Mouse (Mus musculus): ENCODE data around the gene Syce1l.
A peak's percentile ranks its signal among the peaks of the same experiment; 100 is the strongest.

Syce1l gene

GRCm38 (mm10) chr8:113642926-113643325, at the start of gene Syce1l:
Gene Syce1l, plus strand, starts transcription at chr8:113643213.
- DNase-seq: no peak

- no peak for DNase-seq
Measured at GRCm38 (mm10) chr8:113598401-113598800, 44.6 kb upstream of the Syce1l start.

- peak; percentile 67 for DNase-seq
Measured at GRCm38 (mm10) chr8:113632634-113633033, 10.4 kb upstream of the Syce1l start.

- no peak for DNase-seq
Measured at GRCm38 (mm10) chr8:113634161-113634560, 8.9 kb upstream of the Syce1l start.

GRCm38 (mm10) chr8:113634670-113635591, 8.1 kb upstream of the Syce1l start, which contains the start of gene Mon1b:
Gene Mon1b, plus strand, starts transcription at chr8:113635587.
- peak; percentile 97 for DNase-seq

- DNase-seq: peak; percentile 93
Measured at GRCm38 (mm10) chr8:113635592-113636279, 7.3 kb upstream of the Syce1l start.

DNA sequence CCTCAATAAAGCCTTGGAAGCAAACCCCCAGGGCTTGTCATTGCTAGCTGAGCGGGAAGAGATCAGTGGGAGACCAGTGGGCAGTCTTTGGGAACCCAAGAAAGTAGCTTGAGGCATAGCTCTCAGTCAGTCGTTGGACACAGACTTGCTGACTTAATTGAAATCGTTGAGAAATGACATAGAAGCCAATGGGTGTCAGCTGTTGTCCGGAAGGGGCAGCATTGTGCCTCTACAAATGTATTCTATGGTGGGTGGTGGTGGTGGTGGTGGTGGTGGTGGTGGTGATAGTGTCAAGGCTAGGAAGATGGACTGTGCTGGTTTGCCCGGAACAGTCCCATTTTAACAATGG, 6.8 kb upstream of the Syce1l start:
- DNase-seq: peak; percentile 4

- DNase-seq: no peak
Measured at GRCm38 (mm10) chr8:113640357-113640756, 2.7 kb upstream of the Syce1l start.

GRCm38 (mm10) chr8:113643479-113644210, 632 bp downstream of the Syce1l start:
- DNase-seq: no peak

DNA sequence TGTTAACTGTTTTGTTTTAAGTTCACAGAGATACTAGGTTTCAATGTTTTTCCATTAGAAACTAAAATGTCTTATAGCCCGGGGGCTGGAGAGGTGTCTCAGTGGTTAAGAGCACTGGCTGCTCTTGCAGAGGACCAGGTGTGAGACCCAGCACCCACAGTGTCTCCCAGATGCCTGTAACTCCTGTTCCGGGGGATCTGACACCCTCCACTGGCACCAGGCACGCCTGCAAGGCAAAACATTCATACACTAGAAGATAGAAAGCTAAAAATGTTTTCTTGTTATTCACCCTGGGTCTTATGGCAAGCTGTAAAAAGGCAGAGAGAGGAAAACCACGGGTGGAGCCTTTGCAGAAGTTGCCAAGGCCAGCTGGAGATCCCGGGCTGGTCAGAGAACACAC, 2.2 kb downstream of the Syce1l start:
- DNase-seq: no peak

GRCm38 (mm10) chr8:113652450-113652849, 9.4 kb downstream of the Syce1l start:
- no peak for DNase-seq

DNA sequence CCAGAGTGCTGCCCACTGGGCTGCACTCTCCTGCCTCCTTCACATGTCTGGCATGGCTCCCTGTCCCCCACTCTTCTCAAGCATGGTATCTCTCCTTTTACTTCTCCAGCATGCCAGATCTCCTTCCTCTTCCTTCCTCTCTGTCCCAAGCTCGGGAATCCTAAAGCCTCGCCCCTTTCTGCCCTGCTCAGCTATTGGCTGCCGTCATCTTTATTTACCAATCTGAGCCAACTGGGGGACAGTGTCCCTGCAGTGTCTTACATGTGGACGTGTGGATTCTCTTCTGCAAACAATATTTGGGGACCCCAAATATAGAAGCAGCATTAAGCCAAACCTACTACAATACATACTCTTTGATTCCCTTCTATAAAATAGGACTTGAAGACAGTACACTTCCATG, 10.1 kb downstream of the Syce1l start:
- no peak for DNase-seq

- DNase-seq: no peak
Measured at GRCm38 (mm10) chr8:113656154-113656553, 13.1 kb downstream of the Syce1l start.

- DNase-seq: no peak
Measured at GRCm38 (mm10) chr8:113656681-113657298, 13.8 kb downstream of the Syce1l start.

DNA sequence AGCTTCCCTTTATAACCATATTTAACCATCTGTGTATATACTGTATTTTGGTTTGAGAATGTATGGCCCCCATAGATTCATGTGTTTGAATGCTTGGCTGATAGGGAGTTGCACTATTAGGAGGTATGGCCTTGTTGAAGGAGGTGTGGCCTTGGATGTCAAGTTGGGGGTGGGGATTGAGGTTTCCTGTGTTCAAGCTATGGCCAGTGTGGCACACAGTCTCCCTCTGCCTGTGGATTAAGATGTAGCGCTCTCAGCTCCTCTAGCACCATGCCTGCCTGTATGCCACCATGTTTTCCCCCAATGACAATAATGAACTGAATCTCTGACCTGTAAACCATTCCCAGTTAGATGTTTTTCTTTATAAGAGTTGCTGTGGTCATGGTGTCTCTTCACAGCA, 17.1 kb downstream of the Syce1l start:
- no peak for DNase-seq

DNA sequence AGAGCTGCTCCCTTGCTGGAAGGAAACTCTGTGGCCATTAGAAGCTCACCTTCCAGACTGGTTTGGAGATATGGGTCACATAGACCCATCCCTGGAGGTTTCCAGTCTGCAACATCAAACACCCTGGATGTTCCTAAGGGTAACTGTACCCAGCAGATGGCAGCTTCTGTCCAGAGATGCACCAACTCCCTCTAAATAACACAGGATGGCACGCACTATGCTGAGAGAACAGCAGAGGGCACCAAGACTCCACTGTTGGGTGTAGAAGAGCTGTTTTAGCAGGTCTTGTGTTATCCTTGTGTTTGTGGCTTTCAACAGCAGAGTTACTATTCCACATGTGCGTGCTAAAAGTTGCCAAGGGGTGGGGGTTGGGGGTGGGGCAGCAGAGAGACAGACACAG, 21.5 kb downstream of the Syce1l start:
- DNase-seq: peak; percentile 88

- peak; percentile 37 for DNase-seq
Measured at GRCm38 (mm10) chr8:113665036-113665435, 22.0 kb downstream of the Syce1l start.

DNA sequence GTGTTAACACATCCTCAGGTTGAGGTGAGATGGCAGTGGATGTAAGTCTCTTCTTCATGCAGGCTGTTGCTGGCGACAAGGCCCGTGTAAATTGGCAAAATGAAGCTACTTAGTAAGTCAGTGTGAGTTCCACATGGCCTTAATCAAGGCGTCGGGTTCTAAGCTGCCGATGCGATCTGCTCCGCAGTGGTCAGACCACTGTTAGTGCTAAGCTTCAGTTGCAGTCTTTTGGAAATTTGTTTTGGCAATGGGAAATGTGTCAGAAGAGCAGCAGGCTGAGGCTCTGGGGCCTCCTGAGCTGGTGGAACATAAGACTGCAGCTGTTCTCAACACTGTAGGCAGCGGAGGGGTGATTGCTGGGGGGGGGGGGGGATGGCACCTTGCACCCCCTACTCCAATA, 22.9 kb downstream of the Syce1l start:
- peak; percentile 7 for DNase-seq

- no peak for DNase-seq
Measured at GRCm38 (mm10) chr8:113666714-113667432, 23.9 kb downstream of the Syce1l start.

GRCm38 (mm10) chr8:113669924-113670323, 26.9 kb downstream of the Syce1l start:
- DNase-seq: no peak

DNA sequence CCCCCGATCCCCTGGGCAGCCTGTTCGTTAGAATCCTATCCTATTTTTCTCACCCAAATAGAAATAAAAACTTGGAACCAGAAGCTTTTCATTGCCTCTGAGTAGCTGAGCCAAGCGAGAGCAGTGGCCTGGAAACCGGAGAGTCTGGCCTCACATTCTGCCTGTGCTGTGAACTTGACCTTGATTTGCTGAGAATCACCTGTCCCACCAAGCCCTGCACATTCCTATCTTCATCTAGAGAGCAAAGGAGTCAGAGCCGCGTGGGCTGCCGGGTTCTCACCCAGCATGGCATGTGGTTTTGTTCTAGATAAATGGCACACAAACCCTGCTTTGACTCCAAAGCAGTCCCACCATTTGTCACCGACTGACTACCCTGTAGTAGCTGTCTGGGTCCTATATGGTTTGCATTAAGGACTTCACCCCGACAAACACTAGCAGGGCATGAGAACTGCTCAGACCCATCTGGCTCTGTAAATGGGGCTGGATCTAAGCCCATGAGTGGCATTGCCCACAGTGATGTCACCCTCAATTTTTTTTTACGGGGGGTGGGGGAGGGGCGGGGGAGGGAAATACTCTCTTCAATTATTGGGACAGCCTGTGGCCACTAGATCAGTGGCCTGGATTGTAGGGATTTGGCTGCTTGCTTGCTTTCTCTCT, 29.7 kb downstream of the Syce1l start:
- DNase-seq: peak; percentile 22

GRCm38 (mm10) chr8:113673300-113673699, 30.3 kb downstream of the Syce1l start:
- no peak for DNase-seq
